Mouse (Mus musculus) myocyte (in vitro differentiated cells): ENCODE results near the gene Ttyh3. TPM values are rescaled to one million over a fixed set of nuclear protein-coding genes. Genes with fewer than 3 reads are reported as not detected.

ENCODE experiments used
- H3K27me3 ChIP-seq: one replicate; pipeline ENCODE4 v1.6.1; 2011; ENCODE audit not compliant: control insufficient read depth, insufficient read depth, insufficient read length
- H3K36me3 ChIP-seq: one replicate; pipeline ENCODE4 v1.6.1; 2011; ENCODE audit not compliant: control insufficient read depth, insufficient read depth
- H3K4me2 ChIP-seq: one replicate; pipeline ENCODE4 v1.6.1; 2011; ENCODE audit warnings: low read depth, control low read depth
- H3K4me3 ChIP-seq: one replicate; pipeline ENCODE4 v1.5.1; 2011; ENCODE audit warnings: mild to moderate bottlenecking, control low read depth, moderate library complexity
- H3K79me2 ChIP-seq: one replicate; pipeline ENCODE4 v1.6.1; 2011; ENCODE audit not compliant: control insufficient read depth, insufficient read depth
- H3ac ChIP-seq: one replicate; pipeline ENCODE4 v1.6.1; 2011; ENCODE audit not compliant: control insufficient read depth, insufficient read length
- CEBPB ChIP-seq: IDR thresholded peaks from 2 replicates; pipeline ENCODE4 v1.6.1; 2011; ENCODE audit warnings: mild to moderate bottlenecking, moderate library complexity; ENCODE audit not compliant: poor library complexity, insufficient read depth, severe bottlenecking
- E2F4 ChIP-seq: IDR thresholded peaks from one replicate; pipeline ENCODE4 v1.6.1; 2011; ENCODE audit warnings: mild to moderate bottlenecking, control low read depth, moderate library complexity; ENCODE audit not compliant: insufficient read depth
- MAX ChIP-seq: IDR thresholded peaks from one replicate; pipeline ENCODE4 v1.6.1; 2011; ENCODE audit warnings: low read depth, mild to moderate bottlenecking, control low read depth
- MYOD1 ChIP-seq, 3 experiments: IDR thresholded peaks; one replicate each; pipeline ENCODE4 v1.6.1; 2011; ENCODE audit warnings: control low read depth in 2 of 3, low read depth in 2 of 3, mild to moderate bottlenecking in 2 of 3, moderate library complexity in 1 of 3; ENCODE audit not compliant: insufficient read length in 2 of 3, control insufficient read depth in 1 of 3
- MYOG ChIP-seq, 3 experiments: IDR thresholded peaks; one replicate each; pipeline ENCODE4 v1.6.1; 2011; ENCODE audit warnings: control low read depth in 2 of 3, low read depth in 2 of 3, mild to moderate bottlenecking in 2 of 3; ENCODE audit not compliant: insufficient read length in 2 of 3, control insufficient read depth in 1 of 3, insufficient read depth in 1 of 3
- POLR2A ChIP-seq: IDR thresholded peaks from one replicate; pipeline ENCODE4 v1.6.1; 2011; ENCODE audit warnings: low read depth, mild to moderate bottlenecking, control low read depth, moderate library complexity; ENCODE audit not compliant: insufficient read length
- POLR2AphosphoS2 ChIP-seq: IDR thresholded peaks from one replicate; pipeline ENCODE4 v1.6.1; 2011; ENCODE audit warnings: low read depth, control low read depth; ENCODE audit not compliant: insufficient read length
- REST ChIP-seq: IDR thresholded peaks from one replicate; pipeline ENCODE4 v1.6.1; 2011; ENCODE audit warnings: mild to moderate bottlenecking, control low read depth, moderate library complexity; ENCODE audit not compliant: insufficient read depth, insufficient read length
- SRF ChIP-seq: IDR thresholded peaks from one replicate; pipeline ENCODE4 v1.6.1; 2011; ENCODE audit warnings: low read depth; ENCODE audit not compliant: control insufficient read depth, insufficient read length
- TCF12 ChIP-seq: IDR thresholded peaks from one replicate; pipeline ENCODE4 v1.6.1; 2011; ENCODE audit warnings: mild to moderate bottlenecking, control low read depth; ENCODE audit not compliant: poor library complexity, insufficient read depth, severe bottlenecking
- TCF3 ChIP-seq: IDR thresholded peaks from one replicate; pipeline ENCODE4 v1.6.1; 2011; ENCODE audit warnings: low read depth, control low read depth; ENCODE audit not compliant: insufficient read length
- USF1 ChIP-seq: IDR thresholded peaks from one replicate; pipeline ENCODE4 v1.6.1; 2011; ENCODE audit warnings: low read depth, mild to moderate bottlenecking, control low read depth, moderate library complexity
- polyA plus RNA-seq: library from polyadenylated mRNA; unstranded; fragments of >200 nt; fragmentation: generic; extraction: Trizol; gene quantifications from one replicate; pipeline ENCODE4 v1.2.1, GENCODE M21; 2012; ENCODE audit warnings: missing spikeins

Gene Ttyh3
- polyA plus RNA-seq, 1 experiment = 23.8 TPM

DNA sequence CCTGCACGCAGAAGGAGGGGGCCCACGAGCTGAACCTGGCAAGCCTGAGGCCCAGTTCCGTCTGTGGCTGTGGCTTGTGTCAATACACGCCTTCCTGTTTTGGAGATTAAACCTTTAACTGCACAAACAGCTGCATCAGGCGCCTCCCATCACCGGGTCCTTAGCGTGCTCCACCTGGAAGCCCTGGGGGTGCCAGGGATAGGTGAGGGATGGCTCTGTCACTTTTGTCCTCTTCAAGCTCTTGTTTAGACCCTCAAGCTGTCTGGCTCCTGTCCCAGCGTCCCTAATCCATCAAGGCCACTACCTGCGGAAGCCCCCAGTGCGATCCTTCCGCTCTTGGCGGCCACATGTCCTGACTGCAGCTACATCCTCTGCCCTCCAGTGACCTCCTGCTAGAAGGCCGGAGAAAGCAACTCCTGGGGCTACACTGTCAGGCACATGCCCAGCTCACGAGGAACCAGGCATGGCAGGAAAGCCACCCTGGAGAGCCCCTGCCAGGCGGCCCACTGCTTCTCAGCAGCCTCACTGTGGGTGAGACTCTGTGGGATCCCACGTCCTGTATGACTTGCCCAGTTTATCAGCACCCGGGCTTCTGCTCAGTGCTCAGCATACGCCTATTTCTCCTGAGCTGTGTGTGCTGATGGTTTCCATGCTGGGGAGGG is 51.8 kb downstream of the Ttyh3 start:
- no peak overlapping the region for H3K4me3 ChIP-seq
- no peaks in the 10 kb centered on the region for H3K27me3 ChIP-seq
- H3K36me3 ChIP-seq = no peaks in the 10 kb centered on the region
- H3K4me2 ChIP-seq = no peak overlapping the region
- H3ac ChIP-seq = no peak overlapping the region
- TF ChIP-seq MAX (no peak), E2F4 (no peak), CEBPB (no peak), SRF (no peak), MYOD1 (IDR thresholded peaks at IDR 0.05; ENCODE audit: control insufficient read depth in 1 of 3, insufficient read length in 2 of 3, low read depth in 2 of 3) (no peak), REST (no peak), TCF12 (no peak), MYOG (IDR thresholded peaks at IDR 0.05; ENCODE audit: control insufficient read depth in 1 of 3, insufficient read depth in 1 of 3, insufficient read length in 2 of 3, low read depth in 2 of 3) (no peak), TCF3 (no peak), POLR2AphosphoS2 (no peak), POLR2A (no peak), USF1 (no peak)
- no peaks in the 10 kb centered on the region for H3K79me2 ChIP-seq

DNA sequence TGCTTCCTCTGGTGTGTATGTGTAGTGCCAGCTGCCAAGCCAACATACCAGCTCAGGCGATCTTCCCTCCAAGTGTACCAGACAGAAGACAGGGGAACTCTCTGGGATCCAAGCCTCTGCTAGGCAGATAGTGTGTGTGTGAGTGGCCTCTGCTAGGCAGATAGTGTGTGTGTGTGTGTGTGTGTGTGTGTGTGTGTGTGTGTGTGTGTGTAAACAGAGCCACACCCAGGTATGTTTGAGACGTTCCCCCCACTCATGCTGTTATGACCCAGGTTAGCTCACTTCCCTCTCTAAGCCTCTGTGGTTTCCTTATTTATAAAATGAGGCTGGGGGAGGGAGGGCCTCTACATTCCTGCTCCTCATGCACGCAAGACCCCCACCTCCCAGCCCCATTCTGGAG is 52.4 kb downstream of the Ttyh3 start:
- Histone ChIP-seq H3K27me3 (no peaks in the 10 kb centered on the region), H3K36me3 (no peaks in the 10 kb centered on the region), H3K79me2 (no peaks in the 10 kb centered on the region), H3ac (no peak overlapping the region), H3K4me2 (no peak overlapping the region), H3K4me3 (no peak overlapping the region)
- TF ChIP-seq USF1 = no peak
- no peak for TF ChIP-seq MAX
- TF ChIP-seq SRF = no peak
- TF ChIP-seq TCF3 = no peak
- no peak for TF ChIP-seq CEBPB
- TF ChIP-seq MYOG (IDR thresholded peaks at IDR 0.05; ENCODE audit: control insufficient read depth in 1 of 3, insufficient read depth in 1 of 3, insufficient read length in 2 of 3, low read depth in 2 of 3) = no peak
- TF ChIP-seq POLR2A = no peak
- TF ChIP-seq E2F4 = no peak
- no peak for TF ChIP-seq TCF12

DNA sequence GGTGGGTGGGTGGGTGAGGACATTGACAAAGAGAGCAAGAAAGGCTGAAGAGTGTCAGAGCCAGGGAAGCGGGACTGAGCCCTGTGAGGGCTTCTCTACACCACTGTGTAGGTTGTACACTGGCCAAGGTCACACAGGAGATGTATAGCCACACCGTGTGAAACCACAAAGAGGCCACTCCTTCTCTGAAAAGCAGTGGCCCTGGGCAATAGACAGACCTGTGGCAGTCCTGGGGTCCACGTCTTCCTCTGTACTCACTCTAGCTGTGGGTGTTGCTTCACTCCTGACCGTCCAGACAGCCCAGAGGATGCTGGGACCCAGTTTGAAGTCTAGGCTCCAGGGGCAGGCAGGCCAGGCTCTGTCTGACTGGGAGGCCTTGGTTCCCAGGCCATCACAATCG is 54.0 kb downstream of the Ttyh3 start:
- H3K36me3 ChIP-seq = no peaks in the 10 kb centered on the region
- H3K4me3 ChIP-seq = no peak overlapping the region
- H3ac ChIP-seq = no peak overlapping the region
- TF ChIP-seq TCF12 (no peak), REST (no peak), POLR2A (no peak), CEBPB (no peak), MYOG (IDR thresholded peaks at IDR 0.05; ENCODE audit: control insufficient read depth in 1 of 3, insufficient read depth in 1 of 3, insufficient read length in 2 of 3, low read depth in 2 of 3) (no peak), SRF (no peak), TCF3 (no peak), MAX (no peak), USF1 (no peak), POLR2AphosphoS2 (no peak), MYOD1 (IDR thresholded peaks at IDR 0.05; ENCODE audit: control insufficient read depth in 1 of 3, insufficient read length in 2 of 3, low read depth in 2 of 3) (no peak), E2F4 (no peak)
- no peaks in the 10 kb centered on the region for H3K27me3 ChIP-seq
- H3K79me2 ChIP-seq = no peaks in the 10 kb centered on the region
- H3K4me2 ChIP-seq = no peak overlapping the region

DNA sequence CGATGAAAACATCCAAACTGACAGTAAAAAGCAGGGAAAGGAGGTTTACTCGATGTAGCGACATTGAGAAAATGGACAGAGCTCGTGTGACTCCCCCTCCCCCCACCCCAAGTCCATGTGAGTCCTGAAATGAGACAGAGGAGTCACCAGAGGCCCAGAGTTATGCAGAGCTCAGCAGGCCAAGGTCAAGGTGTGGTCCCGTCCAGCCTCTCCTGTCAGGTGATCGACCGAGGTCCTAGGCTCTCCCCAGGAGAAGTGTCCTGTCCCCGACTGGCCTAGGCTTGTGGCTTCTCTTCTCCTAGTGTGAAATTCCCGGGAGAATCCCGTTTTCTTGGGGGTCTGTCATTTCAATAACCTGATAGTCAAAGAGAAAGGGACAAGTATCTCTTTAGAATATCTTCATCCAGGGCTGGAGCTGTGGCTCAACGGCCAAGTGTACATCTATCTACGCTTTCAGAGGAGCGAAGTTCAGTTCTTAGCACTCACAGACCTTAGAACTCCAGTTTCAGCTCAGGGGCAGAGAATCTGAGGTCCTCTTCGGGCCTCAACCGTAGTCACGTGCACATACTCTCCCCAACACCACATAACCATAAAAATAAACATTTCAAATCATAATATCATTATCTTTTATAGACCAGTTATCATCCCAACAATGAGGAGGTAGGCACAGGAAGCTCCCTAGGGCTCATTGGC is 59.6 kb downstream of the Ttyh3 start:
- Histone ChIP-seq H3K79me2 (no peaks in the 10 kb centered on the region), H3K27me3 (no peaks in the 10 kb centered on the region), H3K4me2 (no peak overlapping the region), H3K4me3 (no peak overlapping the region), H3K36me3 (no peaks in the 10 kb centered on the region), H3ac (no peak overlapping the region)
- TF ChIP-seq MYOG (IDR thresholded peaks at IDR 0.05; ENCODE audit: control insufficient read depth in 1 of 3, insufficient read depth in 1 of 3, insufficient read length in 2 of 3, low read depth in 2 of 3) (no peak), TCF3 (no peak), MAX (no peak), POLR2A (no peak), TCF12 (no peak), CEBPB (no peak), POLR2AphosphoS2 (no peak), USF1 (no peak), E2F4 (no peak), SRF (no peak)
